Mouse (Mus musculus) heart, embryonic 14.5 days (tissue): ENCODE measurements at regions not wholly inside any gene's neighbourhood (a gene's known extent, or its start where the extent isn't known, plus 50 kb on each side); places are given as distances from the start of the nearest gene placed in this dataset.

ENCODE experiments used
- ATAC-seq: fragments of 200-750 bp; cut with Nextera tagmentation; 2 replicates; pipeline ENCODE4 v1.8.0; 2017; ENCODE audit warnings: low read depth, moderate TSS enrichment; ENCODE audit not compliant: insufficient number of reproducible peaks, insufficient read depth, low FRiP score
- H3K27ac ChIP-seq, 2 experiments: fragments of 200-500 bp in 1 of 2; fragments of 300-500 bp in 1 of 2; sonication (generic) in 1 of 2; replicated peaks in 1 of 2; 2 replicates each; pipeline ENCODE4 v1.5.1; 2012 to 2014; ENCODE audit warnings: low read depth in 2 of 2, low read length in 2 of 2, control low read depth in 1 of 2, mild to moderate bottlenecking in 1 of 2, mixed read lengths in 1 of 2; ENCODE audit not compliant: control insufficient read depth in 1 of 2, insufficient read depth in 1 of 2
- H3K27me3 ChIP-seq: fragments of 300-500 bp; sonication (generic); 2 replicates; pipeline ENCODE4 v1.6.1; 2014; ENCODE audit warnings: mild to moderate bottlenecking, low read length, control low read depth; ENCODE audit not compliant: control insufficient read depth, insufficient read depth
- H3K36me3 ChIP-seq: fragments of 300-500 bp; sonication (generic); 2 replicates; pipeline ENCODE4 v1.6.1; 2014; ENCODE audit warnings: mild to moderate bottlenecking, control low read depth, low read length, mixed read lengths; ENCODE audit not compliant: control insufficient read depth, insufficient read depth
- H3K4me1 ChIP-seq, 2 experiments: fragments of 200-500 bp in 1 of 2; fragments of 300-500 bp in 1 of 2; sonication (generic) in 1 of 2; 2 replicates each; pipeline ENCODE4 v1.6.1; 2012 to 2014; ENCODE audit warnings: low read length in 2 of 2, control low read depth in 1 of 2, mixed read lengths in 1 of 2; ENCODE audit not compliant: control insufficient read depth in 2 of 2, insufficient read depth in 2 of 2
- H3K4me2 ChIP-seq: fragments of 300-500 bp; sonication (generic); 2 replicates; pipeline ENCODE4 v1.6.1; 2014; ENCODE audit warnings: mild to moderate bottlenecking, low read length
- H3K4me3 ChIP-seq, 2 experiments: fragments of 200-500 bp in 1 of 2; fragments of 300-500 bp in 1 of 2; sonication (generic) in 1 of 2; 2 replicates each; pipeline ENCODE4 v1.5.1; 2012 to 2014; ENCODE audit warnings: low read length in 2 of 2, mild to moderate bottlenecking in 2 of 2, control low read depth in 1 of 2, low read depth in 1 of 2, moderate library complexity in 1 of 2; ENCODE audit not compliant: control insufficient read depth in 1 of 2, insufficient read depth in 1 of 2
- H3K9ac ChIP-seq: fragments of 300-500 bp; sonication (generic); 2 replicates; pipeline ENCODE4 v1.6.1; 2014; ENCODE audit warnings: mild to moderate bottlenecking, low read length
- H3K9me3 ChIP-seq: fragments of 300-500 bp; sonication (generic); 2 replicates; pipeline ENCODE4 v1.6.1; 2016; ENCODE audit warnings: low read length, control low read depth; ENCODE audit not compliant: control insufficient read depth
- WGBS: fragments of 180-500 bp; shearing (Covaris S2); extraction: QIAGEN DNeasy Blood & Tissue Kit; methylation state at CpG from one replicate; pipeline ENCODE4 v1.1.7; 2014; 5-methylcytosine and 5-hydroxymethylcytosine counted together

GRCm38 (mm10) chr9:30519231-30519630, 92.3 kb downstream of the Snx19 start:
- 80% methylated on average over 1 of the region's 1 CpGs for WGBS
- Histone ChIP-seq H3K36me3 (no peaks in the 10 kb centered on the region), H3K9me3 (no peaks in the 10 kb centered on the region), H3K27ac (no peak overlapping the region), H3K4me1 (no peaks in the 10 kb centered on the region), H3K4me2 (no peak overlapping the region), H3K9ac (no peak overlapping the region), H3K27me3 (no peaks in the 10 kb centered on the region), H3K4me3 (no peak overlapping the region)
- ATAC-seq, result no peak
